Mouse (Mus musculus): ENCODE data around the gene Ppp4r2. TPM values are rescaled to one million over a fixed set of nuclear protein-coding genes. Genes with fewer than 3 reads are reported as not detected.

Gene Ppp4r2
- polyA plus RNA-seq, 1 experiment = 19.1 TPM

DNA sequence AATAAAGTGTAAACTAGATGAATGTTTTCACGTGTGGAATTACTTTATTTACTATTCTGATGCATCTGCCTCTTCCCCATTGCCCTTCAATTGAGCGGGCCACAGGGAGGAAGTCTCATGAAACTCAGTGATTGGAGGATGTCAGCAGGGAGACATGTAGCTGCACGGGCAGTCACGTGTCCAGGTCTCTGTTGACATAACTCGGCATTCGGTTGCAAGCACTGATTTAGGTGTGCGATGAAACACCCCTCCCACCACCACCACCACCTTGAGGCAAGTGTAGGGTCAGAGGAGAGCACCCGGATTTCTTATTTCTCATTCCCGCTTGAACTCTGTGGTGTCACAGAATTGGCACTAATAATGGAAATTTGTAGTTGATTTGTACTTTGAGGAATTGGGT, 36.5 kb downstream of the Ppp4r2 start:
- no peaks in the 10 kb centered on the region for H3K79me2 ChIP-seq (ENCODE audit: control insufficient read depth, insufficient read depth)
- no peaks in the 10 kb centered on the region for H3K27me3 ChIP-seq (ENCODE audit: control insufficient read depth, insufficient read depth, insufficient read length)
- peaks cover 22% of the 10 kb centered on the region for H3K36me3 ChIP-seq (ENCODE audit: control insufficient read depth, insufficient read depth)
- H3K4me3 ChIP-seq = no peak overlapping the region
- no peak overlapping the region for H3ac ChIP-seq (ENCODE audit: control insufficient read depth, insufficient read length)
- no peak overlapping the region for H3K4me2 ChIP-seq (ENCODE audit: low read depth)
- no peak for TF ChIP-seq CEBPB (IDR thresholded peaks at IDR 0.05; ENCODE audit: insufficient read depth, poor library complexity, severe bottlenecking)
- no peak for TF ChIP-seq MYOD1 (IDR thresholded peaks at IDR 0.05; ENCODE audit: control insufficient read depth in 1 of 3, insufficient read length in 2 of 3, low read depth in 2 of 3)
- no peak for TF ChIP-seq REST (IDR thresholded peaks at IDR 0.05; ENCODE audit: insufficient read depth, insufficient read length)
- TF ChIP-seq TCF12 (IDR thresholded peaks at IDR 0.05; ENCODE audit: insufficient read depth, poor library complexity, severe bottlenecking) = no peak
- TF ChIP-seq TCF3 (IDR thresholded peaks at IDR 0.05; ENCODE audit: insufficient read length, low read depth) = no peak
- peak; percentile 89 for TF ChIP-seq POLR2AphosphoS2 (IDR thresholded peaks at IDR 0.05; ENCODE audit: insufficient read length, low read depth)

DNA sequence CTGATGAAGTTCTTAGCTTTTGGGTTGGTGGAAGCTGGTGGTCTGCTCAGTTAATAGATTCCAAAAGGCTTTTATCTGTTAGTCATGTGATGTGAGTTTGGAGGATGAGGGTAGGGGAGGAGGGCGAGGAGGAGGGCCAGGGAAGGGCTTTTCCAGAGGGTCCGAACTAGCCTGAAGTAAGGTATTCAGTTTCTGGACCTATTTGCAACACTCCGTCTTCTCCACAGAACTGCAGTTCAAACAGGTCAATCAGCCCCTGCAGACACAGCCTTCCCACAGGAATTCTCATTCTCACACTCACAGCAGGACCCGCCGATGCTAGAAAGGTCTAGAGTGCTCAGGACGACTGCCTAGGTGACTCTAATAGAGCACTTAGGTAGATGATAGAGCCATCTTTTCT, 39.8 kb downstream of the Ppp4r2 start:
- no peaks in the 10 kb centered on the region for H3K27me3 ChIP-seq (ENCODE audit: control insufficient read depth, insufficient read depth, insufficient read length)
- H3K4me3 ChIP-seq = no peak overlapping the region
- no peak for TF ChIP-seq TCF3 (IDR thresholded peaks at IDR 0.05; ENCODE audit: insufficient read length, low read depth)
- TF ChIP-seq TCF12 (IDR thresholded peaks at IDR 0.05; ENCODE audit: insufficient read depth, poor library complexity, severe bottlenecking) = no peak
- no peak for TF ChIP-seq POLR2A (IDR thresholded peaks at IDR 0.05; ENCODE audit: insufficient read length, low read depth)
- no peak for TF ChIP-seq MAX (IDR thresholded peaks at IDR 0.05; ENCODE audit: low read depth)
- TF ChIP-seq MYOG (IDR thresholded peaks at IDR 0.05; ENCODE audit: control insufficient read depth in 1 of 3, insufficient read depth in 1 of 3, insufficient read length in 2 of 3, low read depth in 2 of 3) = no peak
- no peak for TF ChIP-seq USF1 (IDR thresholded peaks at IDR 0.05; ENCODE audit: low read depth)
- no peak for TF ChIP-seq E2F4 (IDR thresholded peaks at IDR 0.05; ENCODE audit: insufficient read depth)
- TF ChIP-seq SRF (IDR thresholded peaks at IDR 0.05; ENCODE audit: control insufficient read depth, insufficient read length, low read depth) = no peak
- TF ChIP-seq CEBPB (IDR thresholded peaks at IDR 0.05; ENCODE audit: insufficient read depth, poor library complexity, severe bottlenecking) = no peak
- no peak for TF ChIP-seq POLR2AphosphoS2 (IDR thresholded peaks at IDR 0.05; ENCODE audit: insufficient read length, low read depth)
- TF ChIP-seq MYOD1 (IDR thresholded peaks at IDR 0.05; ENCODE audit: control insufficient read depth in 1 of 3, insufficient read length in 2 of 3, low read depth in 2 of 3) = no peak
- no peak for TF ChIP-seq REST (IDR thresholded peaks at IDR 0.05; ENCODE audit: insufficient read depth, insufficient read length)
- no peaks in the 10 kb centered on the region for H3K79me2 ChIP-seq (ENCODE audit: control insufficient read depth, insufficient read depth)
- no peak overlapping the region for H3ac ChIP-seq (ENCODE audit: control insufficient read depth, insufficient read length)
- no peak overlapping the region for H3K4me2 ChIP-seq (ENCODE audit: low read depth)
- H3K36me3 ChIP-seq (ENCODE audit: control insufficient read depth, insufficient read depth) = peaks cover 5% of the 10 kb centered on the region

DNA sequence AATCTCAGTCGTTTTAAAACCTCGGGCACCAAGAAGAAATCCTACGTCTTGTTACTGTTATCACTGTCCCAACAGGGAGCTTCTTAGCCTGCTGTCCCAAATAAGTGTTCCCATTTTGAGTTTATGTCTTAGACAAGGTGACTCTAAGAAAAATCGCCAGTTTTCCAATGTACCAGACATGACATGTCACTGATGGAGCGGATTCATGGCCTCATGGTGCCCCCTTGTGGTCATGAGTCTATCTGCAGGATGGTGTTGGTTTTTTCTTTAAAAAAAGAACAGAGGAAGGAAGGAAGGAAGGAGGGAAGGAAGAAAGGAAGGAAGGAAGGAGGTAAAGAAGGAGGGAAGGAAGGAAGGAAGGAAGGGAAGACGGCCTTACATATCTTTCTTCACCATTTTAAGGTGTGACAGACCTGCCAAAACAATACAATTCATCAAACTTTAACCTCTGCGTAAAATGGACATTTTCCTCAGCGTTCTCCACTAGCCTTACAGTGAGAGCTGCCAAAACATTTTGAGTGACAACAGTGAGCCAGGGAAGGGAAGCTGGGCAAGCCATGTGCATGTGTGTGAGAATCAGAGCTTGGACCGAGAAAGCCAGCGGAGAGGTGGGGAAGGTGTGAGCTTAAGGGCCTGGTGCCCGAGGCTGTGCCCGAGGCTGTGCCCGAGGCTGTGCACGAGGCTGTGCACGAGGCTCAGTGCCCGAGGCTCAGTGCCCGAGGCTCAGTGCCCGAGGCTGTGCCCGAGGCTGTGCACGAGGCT, 42.6 kb downstream of the Ppp4r2 start:
- H3K36me3 ChIP-seq (ENCODE audit: control insufficient read depth, insufficient read depth) = no peaks in the 10 kb centered on the region
- H3K4me2 ChIP-seq (ENCODE audit: low read depth) = peak overlapping the region; percentile 65
- TF ChIP-seq E2F4 (IDR thresholded peaks at IDR 0.05; ENCODE audit: insufficient read depth) = no peak
- no peak for TF ChIP-seq SRF (IDR thresholded peaks at IDR 0.05; ENCODE audit: control insufficient read depth, insufficient read length, low read depth)
- no peak for TF ChIP-seq MAX (IDR thresholded peaks at IDR 0.05; ENCODE audit: low read depth)
- no peak for TF ChIP-seq TCF12 (IDR thresholded peaks at IDR 0.05; ENCODE audit: insufficient read depth, poor library complexity, severe bottlenecking)
- no peak for TF ChIP-seq USF1 (IDR thresholded peaks at IDR 0.05; ENCODE audit: low read depth)
- no peak for TF ChIP-seq REST (IDR thresholded peaks at IDR 0.05; ENCODE audit: insufficient read depth, insufficient read length)
- TF ChIP-seq POLR2A (IDR thresholded peaks at IDR 0.05; ENCODE audit: insufficient read length, low read depth) = no peak
- TF ChIP-seq MYOG (IDR thresholded peaks at IDR 0.05; ENCODE audit: control insufficient read depth in 1 of 3, insufficient read depth in 1 of 3, insufficient read length in 2 of 3, low read depth in 2 of 3) = no peak
- H3K4me3 ChIP-seq = no peak overlapping the region
- no peaks in the 10 kb centered on the region for H3K79me2 ChIP-seq (ENCODE audit: control insufficient read depth, insufficient read depth)
- no peak overlapping the region for H3ac ChIP-seq (ENCODE audit: control insufficient read depth, insufficient read length)
- peaks cover 8% of the 10 kb centered on the region for H3K27me3 ChIP-seq (ENCODE audit: control insufficient read depth, insufficient read depth, insufficient read length)

DNA sequence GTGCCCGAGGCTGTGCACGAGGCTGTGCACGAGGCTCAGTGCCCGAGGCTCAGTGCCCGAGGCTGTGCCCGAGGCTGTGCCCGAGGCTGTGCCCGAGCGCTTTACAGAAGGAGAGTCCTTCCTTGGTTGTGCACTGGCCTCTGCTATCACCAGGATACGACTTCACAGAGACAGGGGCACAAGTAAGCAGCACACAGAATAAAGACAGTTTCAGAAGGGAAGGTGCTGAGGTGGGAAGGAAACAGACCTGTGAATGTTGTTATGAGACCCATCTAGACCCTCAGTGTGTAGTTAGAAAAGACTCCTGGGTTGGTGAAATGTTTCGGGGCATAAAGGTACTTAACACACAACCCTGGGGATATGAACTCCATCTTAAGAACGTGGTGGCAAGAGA, 43.2 kb downstream of the Ppp4r2 start:
- no peak overlapping the region for H3K4me3 ChIP-seq
- no peaks in the 10 kb centered on the region for H3K79me2 ChIP-seq (ENCODE audit: control insufficient read depth, insufficient read depth)
- no peak overlapping the region for H3K4me2 ChIP-seq (ENCODE audit: low read depth)
- no peak overlapping the region for H3ac ChIP-seq (ENCODE audit: control insufficient read depth, insufficient read length)
- H3K27me3 ChIP-seq (ENCODE audit: control insufficient read depth, insufficient read depth, insufficient read length) = peaks cover 8% of the 10 kb centered on the region
- H3K36me3 ChIP-seq (ENCODE audit: control insufficient read depth, insufficient read depth) = no peaks in the 10 kb centered on the region
- TF ChIP-seq MYOG (IDR thresholded peaks at IDR 0.05; ENCODE audit: control insufficient read depth in 1 of 3, insufficient read depth in 1 of 3, insufficient read length in 2 of 3, low read depth in 2 of 3) = no peak
- no peak for TF ChIP-seq TCF12 (IDR thresholded peaks at IDR 0.05; ENCODE audit: insufficient read depth, poor library complexity, severe bottlenecking)
- no peak for TF ChIP-seq POLR2A (IDR thresholded peaks at IDR 0.05; ENCODE audit: insufficient read length, low read depth)
- TF ChIP-seq CEBPB (IDR thresholded peaks at IDR 0.05; ENCODE audit: insufficient read depth, poor library complexity, severe bottlenecking) = no peak
- no peak for TF ChIP-seq MAX (IDR thresholded peaks at IDR 0.05; ENCODE audit: low read depth)
- TF ChIP-seq E2F4 (IDR thresholded peaks at IDR 0.05; ENCODE audit: insufficient read depth) = no peak
- TF ChIP-seq SRF (IDR thresholded peaks at IDR 0.05; ENCODE audit: control insufficient read depth, insufficient read length, low read depth) = no peak
- TF ChIP-seq TCF3 (IDR thresholded peaks at IDR 0.05; ENCODE audit: insufficient read length, low read depth) = no peak
- no peak for TF ChIP-seq MYOD1 (IDR thresholded peaks at IDR 0.05; ENCODE audit: control insufficient read depth in 1 of 3, insufficient read length in 2 of 3, low read depth in 2 of 3)
- TF ChIP-seq USF1 (IDR thresholded peaks at IDR 0.05; ENCODE audit: low read depth) = no peak
- TF ChIP-seq REST (IDR thresholded peaks at IDR 0.05; ENCODE audit: insufficient read depth, insufficient read length) = no peak
- no peak for TF ChIP-seq POLR2AphosphoS2 (IDR thresholded peaks at IDR 0.05; ENCODE audit: insufficient read length, low read depth)
